Mouse (Mus musculus) erythroblast, embryonic 14.5 days (primary cell): Measurements from ENCODE around the gene Ier5.

Experiments used
- GATA1 ChIP-seq: IDR thresholded peaks from 2 replicates; pipeline ENCODE4 v1.6.1; 2012; ENCODE audit warnings: low read length, inconsistent platforms, mixed read lengths
- TAL1 ChIP-seq: IDR thresholded peaks from 3 replicates; pipeline ENCODE4 v1.6.1; 2012; ENCODE audit warnings: low read length, inconsistent platforms, mixed read lengths

DNA sequence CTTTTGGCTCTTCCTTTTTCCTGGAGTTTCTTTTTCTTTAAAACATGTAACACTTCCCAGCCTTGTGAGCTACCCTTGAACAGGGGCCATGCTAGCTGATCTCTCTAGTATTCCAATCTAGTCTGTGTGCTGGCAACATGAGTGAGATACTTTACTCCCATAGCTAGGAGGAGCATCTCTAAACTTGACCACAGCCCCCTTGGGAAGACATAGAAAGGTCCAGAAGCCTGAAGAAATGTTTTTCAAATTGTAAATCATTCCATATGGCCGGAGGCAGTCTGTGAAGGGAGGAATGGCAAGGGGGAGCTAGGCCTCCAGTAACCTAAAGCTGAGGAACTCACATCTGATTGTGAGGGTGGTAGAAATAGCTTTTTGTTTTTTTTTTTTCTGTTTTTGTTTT lies 8.7 kb downstream of the Ier5 start:
- TF ChIP-seq GATA1 = no peak
- no peak for TF ChIP-seq TAL1
